Mouse (Mus musculus): Measurements from ENCODE around the gene Fam177a. TPM values are rescaled to one million over a fixed set of nuclear protein-coding genes. Genes with fewer than 3 reads are reported as not detected.
"Not testable (repeated sequence)": the region's sequence is repeated elsewhere in the genome, so short reads cannot be mapped to it uniquely, and the experiment has no call there.

The Fam177a gene
- polyA plus RNA-seq (2015; fragmentation: Nextera tagmentation; extraction: Ambion mirVana) = 7.6 and 7.8 TPM in 2 replicates

GRCm38 (mm10) chr12:55124242-55124641, at the start of gene Fam177a:
TSS of gene Fam177a (plus strand) at chr12:55124469.
- not testable (repeated sequence) for H3K9ac ChIP-seq; H3K9me3 ChIP-seq (replicated peaks); H3K4me3 ChIP-seq (replicated peaks); H3K36me3 ChIP-seq (replicated peaks); H3K27ac ChIP-seq (replicated peaks); H3K4me1 ChIP-seq (replicated peaks); H3K4me2 ChIP-seq; H3K27me3 ChIP-seq
- ATAC-seq (ENCODE audit: insufficient read depth) = peak; percentile 97
- no CpG with 5 or more reads among the region's 40 CpGs for WGBS (ENCODE audit: insufficient replicate concordance)

DNA sequence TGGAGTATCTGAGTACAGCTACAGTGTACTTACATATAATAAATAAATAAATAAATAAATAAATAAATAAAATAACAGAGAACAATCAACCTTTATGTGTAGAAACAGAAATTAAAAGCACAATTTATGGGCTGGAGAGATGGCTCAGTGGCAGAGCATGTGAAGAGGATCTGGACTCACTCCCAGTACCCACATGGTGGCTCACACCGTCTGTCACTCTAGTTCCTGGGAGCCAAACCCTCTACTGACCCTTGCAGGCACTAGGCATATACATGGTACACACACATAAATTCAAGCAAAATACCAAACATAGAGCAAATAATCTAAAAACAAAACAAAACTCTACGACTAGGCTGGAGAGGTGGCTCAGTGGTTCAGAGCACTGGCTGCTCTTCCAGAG, 49.0 kb upstream of the Fam177a start:
- no peak for ATAC-seq (ENCODE audit: insufficient read depth)
- Histone ChIP-seq H3K4me2 (no peak overlapping the region), H3K36me3 (replicated peaks) (0 out of 2 replicates have a peak, but pooled peaks cover 4% of the 10 kb centered on the region), H3K9me3 (replicated peaks) (no peaks in the 10 kb centered on the region), H3K4me1 (replicated peaks) (peaks cover 37% of the 10 kb centered on the region), H3K27me3 (no peaks in the 10 kb centered on the region), H3K4me3 (replicated peaks) (no peak overlapping the region), H3K27ac (replicated peaks) (no peak overlapping the region), H3K9ac (no peak overlapping the region)
- 90% methylated on average over 2 of the region's 2 CpGs for WGBS (ENCODE audit: insufficient replicate concordance)

DNA sequence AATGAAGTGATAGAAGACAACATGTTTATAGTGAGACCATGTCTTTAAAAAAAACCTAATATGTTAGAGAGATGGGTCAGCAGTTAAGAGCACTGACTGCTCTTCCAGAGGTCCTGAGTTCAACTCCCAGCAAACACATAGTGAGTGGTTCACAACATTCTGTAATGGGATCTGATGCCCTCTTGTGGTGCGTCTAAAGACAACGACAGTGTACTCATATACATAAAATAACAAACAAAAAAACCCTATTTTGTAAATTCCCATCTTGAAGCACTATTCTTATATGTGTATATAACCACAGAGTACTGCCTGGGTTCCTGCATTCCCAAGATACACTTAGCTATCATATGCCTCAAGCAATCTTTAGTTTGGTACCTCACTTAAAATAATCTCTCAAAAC, 45.6 kb upstream of the Fam177a start:
- not testable (repeated sequence) for H3K9ac ChIP-seq; H3K36me3 ChIP-seq (replicated peaks); ATAC-seq (ENCODE audit: insufficient read depth); H3K9me3 ChIP-seq (replicated peaks); H3K27ac ChIP-seq (replicated peaks); H3K27me3 ChIP-seq
- Histone ChIP-seq H3K4me1 (replicated peaks) (peaks cover 22% of the 10 kb centered on the region), H3K4me3 (replicated peaks) (peak overlapping the region; percentile 82), H3K4me2 (peak overlapping the region; percentile 80)
- 18% methylated on average over 2 of the region's 2 CpGs for WGBS (ENCODE audit: insufficient replicate concordance)

GRCm38 (mm10) chr12:55079726-55080600, 44.3 kb upstream of the Fam177a start, which contains the start of the genes 2700097O09Rik and Srp54a:
TSS of gene 2700097O09Rik (minus strand) at chr12:55080110.
TSS of gene Srp54a (plus strand) at chr12:55080262.
- Histone ChIP-seq H3K4me3 (replicated peaks) (peak within 1 kb of the TSS; percentile 82), H3K4me1 (replicated peaks) (peaks cover 14% of the 10 kb centered on the region), H3K4me2 (peak within 1 kb of the TSS; percentile 80), H3K27ac (replicated peaks) (peak within 1 kb of the TSS; percentile 90), H3K9ac (peak within 1 kb of the TSS; percentile 91)
- ATAC-seq (ENCODE audit: insufficient read depth) = peak; percentile 96
- H3K9me3 ChIP-seq (replicated peaks); H3K36me3 ChIP-seq (replicated peaks); H3K27me3 ChIP-seq: not testable (repeated sequence)
- WGBS (ENCODE audit: insufficient replicate concordance) = under 1% methylated on average over 60 of the region's 60 CpGs

DNA sequence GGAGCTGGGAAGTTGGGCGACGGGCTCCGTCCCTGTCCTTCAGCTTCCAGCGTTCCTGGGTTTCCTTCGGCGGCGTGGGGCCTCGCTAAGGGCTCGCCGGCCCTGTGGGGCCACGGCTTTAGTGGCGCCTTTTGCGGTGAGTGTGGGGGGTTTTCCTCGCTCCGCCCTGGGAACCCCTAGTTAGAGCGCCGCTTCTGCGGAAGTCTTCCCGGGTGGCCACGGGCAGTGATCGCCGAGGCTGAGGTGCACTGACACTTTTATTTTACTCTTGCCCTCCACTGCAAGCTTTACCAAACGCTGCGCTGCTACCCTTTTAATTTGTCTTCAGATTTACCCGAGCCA, 43.7 kb upstream of the Fam177a start:
- under 1% methylated on average over 25 of the region's 25 CpGs for WGBS (ENCODE audit: insufficient replicate concordance)
- H3K36me3 ChIP-seq (replicated peaks); H3K27me3 ChIP-seq; H3K9me3 ChIP-seq (replicated peaks): not testable (repeated sequence)
- ATAC-seq (ENCODE audit: insufficient read depth) = peak; percentile 23
- Histone ChIP-seq H3K4me1 (replicated peaks) (peaks cover 14% of the 10 kb centered on the region), H3K4me2 (peak overlapping the region; percentile 66), H3K9ac (peak overlapping the region; percentile 91), H3K4me3 (replicated peaks) (peak overlapping the region; percentile 82), H3K27ac (replicated peaks) (peak overlapping the region; percentile 90)

- not testable (repeated sequence) for H3K4me2 ChIP-seq; H3K9ac ChIP-seq; H3K4me3 ChIP-seq (replicated peaks); H3K27ac ChIP-seq (replicated peaks); ATAC-seq (ENCODE audit: insufficient read depth); H3K9me3 ChIP-seq (replicated peaks); H3K27me3 ChIP-seq; H3K36me3 ChIP-seq (replicated peaks); H3K4me1 ChIP-seq (replicated peaks)
- WGBS (ENCODE audit: insufficient replicate concordance) = 84% methylated on average over 2 of the region's 7 CpGs
These were observed 32.1 kb upstream of the Fam177a start for GRCm38 (mm10) chr12:55092127-55092526.

DNA sequence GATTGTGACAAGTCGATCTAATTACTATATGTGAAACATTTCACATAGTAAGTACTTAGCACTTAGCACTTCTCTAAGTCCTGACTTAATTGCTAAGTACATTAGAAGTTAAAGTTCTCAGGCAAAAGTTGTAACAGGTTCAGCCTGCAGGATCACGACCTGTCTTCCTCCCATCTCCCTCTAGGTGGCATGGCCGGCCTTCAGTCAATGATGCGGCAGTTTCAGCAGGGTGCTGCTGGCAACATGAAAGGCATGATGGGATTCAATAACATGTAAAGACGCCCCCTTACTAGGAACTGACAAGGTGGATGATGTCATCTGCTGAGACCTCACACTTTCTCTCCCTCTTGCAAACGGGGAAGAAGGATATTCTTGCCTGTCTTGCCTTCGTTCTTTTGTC, 11.7 kb upstream of the Fam177a start:
- not testable (repeated sequence) for H3K9me3 ChIP-seq (replicated peaks); H3K27me3 ChIP-seq; H3K4me3 ChIP-seq (replicated peaks); H3K36me3 ChIP-seq (replicated peaks); ATAC-seq (ENCODE audit: insufficient read depth); H3K4me2 ChIP-seq; H3K4me1 ChIP-seq (replicated peaks); H3K27ac ChIP-seq (replicated peaks); H3K9ac ChIP-seq
- WGBS (ENCODE audit: insufficient replicate concordance) = no CpG with 5 or more reads among the region's 7 CpGs

DNA sequence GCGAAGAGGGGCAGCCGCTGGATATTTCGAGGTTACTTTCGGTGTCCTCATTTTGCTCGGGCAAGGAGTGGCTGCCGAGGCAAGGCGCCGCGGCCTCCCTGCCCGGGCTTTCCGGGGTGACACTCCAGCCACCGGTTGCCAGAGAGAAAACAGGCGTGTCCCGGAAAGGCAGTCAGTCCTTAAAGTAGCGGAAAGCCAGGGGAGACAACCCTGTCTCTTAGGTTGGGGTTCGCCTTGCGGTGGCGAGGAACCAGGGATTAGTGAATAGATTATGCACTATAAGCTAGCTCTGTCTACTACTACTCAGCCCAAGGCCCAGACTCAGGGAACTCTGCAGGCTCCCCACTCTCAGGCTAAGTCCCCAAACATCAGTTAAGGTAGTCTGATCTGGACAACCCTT, 462 bp downstream of the Fam177a start:
- no CpG with 5 or more reads among the region's 18 CpGs for WGBS (ENCODE audit: insufficient replicate concordance)

DNA sequence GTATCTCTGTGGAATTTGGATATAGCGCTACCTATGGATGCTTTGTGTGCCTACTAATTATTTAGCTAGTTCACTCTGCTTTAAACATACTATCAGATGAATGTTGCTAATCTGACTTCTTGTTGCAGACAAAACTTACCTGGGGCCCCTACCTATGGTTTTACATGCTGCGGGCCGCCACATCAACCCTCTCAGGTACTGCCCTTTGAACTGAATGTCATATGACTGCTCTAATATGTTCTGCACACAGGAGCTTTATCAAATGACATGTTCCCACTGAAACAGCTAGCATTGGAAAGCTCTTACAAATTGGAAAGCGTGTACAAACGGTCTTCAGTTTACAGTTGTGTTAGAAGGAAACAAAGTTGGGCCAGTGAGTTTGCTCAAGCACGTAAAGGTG, 11.3 kb downstream of the Fam177a start:
- not testable (repeated sequence) for H3K36me3 ChIP-seq (replicated peaks); H3K27ac ChIP-seq (replicated peaks); H3K9me3 ChIP-seq (replicated peaks); H3K4me1 ChIP-seq (replicated peaks); H3K4me2 ChIP-seq; H3K4me3 ChIP-seq (replicated peaks); H3K27me3 ChIP-seq; H3K9ac ChIP-seq; ATAC-seq (ENCODE audit: insufficient read depth)
- WGBS (ENCODE audit: insufficient replicate concordance) = no CpG with 5 or more reads among the region's 6 CpGs

More for the DNA sequence above, 462 bp downstream of the Fam177a start:
- not testable (repeated sequence) for H3K4me1 ChIP-seq (replicated peaks); H3K9ac ChIP-seq; H3K27me3 ChIP-seq; H3K4me3 ChIP-seq (replicated peaks); H3K4me2 ChIP-seq; H3K9me3 ChIP-seq (replicated peaks); H3K36me3 ChIP-seq (replicated peaks); H3K27ac ChIP-seq (replicated peaks)
- peak; percentile 82 for ATAC-seq (ENCODE audit: insufficient read depth)

DNA sequence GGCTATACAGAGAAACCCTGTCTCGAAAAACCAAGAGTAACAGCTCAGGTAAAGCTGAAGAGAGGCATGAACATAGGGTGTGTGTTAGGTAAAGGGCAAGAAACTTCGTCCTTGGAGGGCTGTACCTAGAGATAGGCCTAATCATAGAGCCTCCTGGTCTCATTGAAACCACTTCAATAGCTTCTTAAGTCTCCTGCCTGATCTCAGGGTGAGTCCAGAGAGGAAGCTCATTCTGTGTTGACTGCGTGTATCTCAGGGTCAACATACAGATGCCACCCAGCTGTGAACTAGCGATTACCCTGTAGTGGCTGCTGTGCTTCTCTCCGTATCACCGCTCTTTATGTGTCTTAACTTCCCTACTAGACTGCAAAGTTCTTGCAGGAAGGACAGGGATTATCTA, 13.6 kb downstream of the Fam177a start:
- peak; percentile 28; the same call in 1 of the 2 replicates for ATAC-seq (ENCODE audit: insufficient read depth)
- H3K27ac ChIP-seq (replicated peaks); H3K36me3 ChIP-seq (replicated peaks); H3K9me3 ChIP-seq (replicated peaks); H3K4me3 ChIP-seq (replicated peaks); H3K27me3 ChIP-seq; H3K9ac ChIP-seq; H3K4me1 ChIP-seq (replicated peaks); H3K4me2 ChIP-seq: not testable (repeated sequence)
- no CpG with 5 or more reads among the region's 6 CpGs for WGBS (ENCODE audit: insufficient replicate concordance)

- peak; percentile 97 for ATAC-seq (ENCODE audit: insufficient read depth)
- not testable (repeated sequence) for H3K4me1 ChIP-seq (replicated peaks); H3K4me2 ChIP-seq; H3K9ac ChIP-seq; H3K36me3 ChIP-seq (replicated peaks); H3K27me3 ChIP-seq; H3K9me3 ChIP-seq (replicated peaks); H3K27ac ChIP-seq (replicated peaks)
- WGBS (ENCODE audit: insufficient replicate concordance) = no CpG with 5 or more reads among the region's 57 CpGs
- peak within 1 kb of the TSS; percentile 46 for H3K4me3 ChIP-seq (replicated peaks)
These were observed 30.5 kb downstream of the Fam177a start, which contains the start of gene Srp54b for GRCm38 (mm10) chr12:55154559-55155448. TSS of gene Srp54b (plus strand) at chr12:55155104.

Data from liver, embryonic 15.5 days (tissue).